Mouse (Mus musculus) neural tube, embryonic 15.5 days (tissue): ENCODE results near the gene Usp18. TPM values are rescaled to one million over a fixed set of nuclear protein-coding genes. Genes with fewer than 3 reads are reported as not detected.
A peak's percentile ranks its signal among the peaks of the same experiment; 100 is the strongest.

Source experiments
- ATAC-seq: fragments of 200-750 bp; cut with Nextera tagmentation; 2 replicates; pipeline ENCODE4 v1.8.0; 2017; ENCODE audit warnings: mild to moderate bottlenecking, moderate TSS enrichment, moderate library complexity; ENCODE audit not compliant: low FRiP score
- H3K27ac ChIP-seq: fragments of 300-500 bp; sonication (generic); replicated peaks from 2 replicates; pipeline ENCODE4 v1.5.1; 2015; ENCODE audit warnings: mild to moderate bottlenecking, inconsistent platforms
- H3K27me3 ChIP-seq: fragments of 300-500 bp; sonication (generic); replicated peaks from 2 replicates; pipeline ENCODE4 v1.6.1; 2015; ENCODE audit warnings: inconsistent platforms
- H3K36me3 ChIP-seq: fragments of 300-500 bp; sonication (generic); 2 replicates; pipeline ENCODE4 v1.6.1; 2015; ENCODE audit warnings: inconsistent platforms
- H3K4me1 ChIP-seq: fragments of 300-500 bp; sonication (generic); 2 replicates; pipeline ENCODE4 v1.6.1; 2015; ENCODE audit warnings: inconsistent platforms
- H3K4me2 ChIP-seq: fragments of 300-500 bp; sonication (generic); 2 replicates; pipeline ENCODE4 v1.6.1; 2015; ENCODE audit warnings: inconsistent platforms, mild to moderate bottlenecking, moderate library complexity
- H3K4me3 ChIP-seq: fragments of 300-500 bp; sonication (generic); replicated peaks from 2 replicates; pipeline ENCODE4 v1.5.1; 2015; ENCODE audit warnings: mild to moderate bottlenecking, inconsistent platforms
- H3K9ac ChIP-seq: fragments of 300-500 bp; sonication (generic); replicated peaks from 2 replicates; pipeline ENCODE4 v1.6.1; 2015; ENCODE audit warnings: mild to moderate bottlenecking, inconsistent platforms
- H3K9me3 ChIP-seq: fragments of 300-500 bp; sonication (generic); replicated peaks from 2 replicates; pipeline ENCODE4 v1.6.1; 2016; ENCODE audit warnings: inconsistent platforms
- WGBS: fragments of 180-500 bp; shearing (Covaris S2); methylation state at CpG from one replicate; pipeline ENCODE4 v1.1.7; 2015; ENCODE audit warnings: mixed read lengths; 5-methylcytosine and 5-hydroxymethylcytosine counted together
- polyA plus RNA-seq: library from polyadenylated mRNA; unstranded; fragments of >200 nt; fragmentation: Nextera tagmentation; extraction: Ambion mirVana; gene quantifications from 2 replicates; pipeline ENCODE4 v1.2.1, GENCODE M21; 2015

Gene Usp18
- 1.9 and 6.4 TPM in 2 replicates for polyA plus RNA-seq

DNA sequence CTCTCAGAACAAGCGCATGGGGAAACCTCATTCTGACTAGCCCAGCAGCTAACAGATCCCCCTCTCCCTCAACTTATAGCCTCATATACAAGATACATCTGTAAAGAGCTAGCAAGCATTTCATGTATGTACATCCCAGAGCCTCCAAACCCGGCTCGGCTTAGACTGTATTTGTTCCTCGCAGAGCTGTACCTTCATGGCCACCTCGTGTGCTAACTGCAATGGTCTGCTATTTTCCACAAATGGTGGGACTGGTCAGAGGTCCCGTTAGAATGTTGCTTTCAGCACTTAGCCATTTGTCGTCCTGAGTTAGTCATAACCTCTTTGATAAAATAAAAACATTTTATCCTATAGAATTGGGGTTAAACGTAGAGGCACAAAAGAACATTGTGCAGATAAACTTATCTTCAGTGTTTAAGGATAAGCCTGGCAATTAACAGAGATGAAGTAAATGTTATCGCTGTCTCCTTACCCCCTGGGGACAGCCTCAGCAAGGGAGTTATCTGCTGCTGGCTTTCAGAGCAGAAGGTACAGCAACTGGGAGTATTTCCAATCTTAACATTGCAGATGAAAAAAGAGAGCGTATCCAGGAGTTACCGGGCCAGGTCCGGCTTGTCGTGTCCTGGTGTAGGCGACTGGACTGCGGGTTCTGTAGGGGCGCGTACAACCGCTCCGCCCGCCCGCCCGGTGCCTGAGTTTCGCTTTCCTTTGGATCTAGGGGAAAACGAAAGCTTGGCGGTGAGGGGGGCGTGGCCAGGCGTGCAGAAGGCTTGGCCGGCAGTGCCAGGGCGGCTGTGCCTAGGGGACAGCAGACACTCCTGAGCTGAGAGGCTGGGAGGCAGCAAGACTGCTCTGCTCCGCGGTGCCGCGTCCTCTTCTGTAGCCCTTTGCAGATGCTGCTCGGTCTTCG lies at the start of gene Usp18:
TSS of gene Usp18 (plus strand) at position 780 of the 910 bp plus-strand sequence.
- H3K27ac ChIP-seq = no peak within 1 kb of the TSS; the same call in 1 of the 2 replicates
- peak within 1 kb of the TSS; percentile 92 for H3K4me2 ChIP-seq
- no peaks in the 10 kb centered on the region for H3K9me3 ChIP-seq
- peak within 1 kb of the TSS; percentile 42 for H3K9ac ChIP-seq
- peak within 1 kb of the TSS; percentile 52 for H3K4me3 ChIP-seq
- peak; percentile 90 for ATAC-seq
- H3K36me3 ChIP-seq = no peaks in the 10 kb centered on the region
- peaks cover 11% of the 10 kb centered on the region for H3K4me1 ChIP-seq
- WGBS = 11% methylated on average over 35 of the region's 35 CpGs
- peaks cover 8% of the 10 kb centered on the region; the same call in 1 of the 2 replicates for H3K27me3 ChIP-seq

DNA sequence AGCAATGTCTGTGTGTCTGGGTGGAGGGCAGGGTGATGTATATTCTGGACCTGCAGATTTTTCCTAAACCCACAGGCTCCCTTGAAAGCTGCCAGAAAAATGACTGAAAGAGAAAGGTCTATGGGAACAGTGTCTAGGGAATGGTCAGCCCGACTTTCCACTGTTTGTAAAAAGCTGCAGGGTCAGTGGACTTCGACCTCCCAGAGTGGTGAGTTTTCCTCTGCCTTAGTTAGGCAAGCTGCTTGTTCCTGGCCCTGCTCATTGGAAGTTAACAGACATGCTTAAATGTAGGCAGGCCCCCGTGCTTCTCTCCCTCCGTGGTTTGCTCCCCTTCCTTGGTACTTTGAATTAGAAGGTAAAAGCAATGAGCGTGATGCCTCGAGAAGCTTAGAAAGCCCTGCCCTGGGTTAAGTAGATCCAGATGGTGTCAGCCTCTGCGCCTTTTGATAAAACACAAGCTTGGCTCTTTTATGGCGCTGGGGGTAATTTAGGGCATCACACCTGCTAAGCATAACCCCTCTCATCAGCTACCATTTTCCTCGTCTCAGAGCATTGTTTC lies 47.8 kb upstream of the Usp18 start:
- Histone ChIP-seq H3K4me2 (no peak overlapping the region), H3K27me3 (no peaks in the 10 kb centered on the region), H3K27ac (no peak overlapping the region), H3K36me3 (peaks cover 38% of the 10 kb centered on the region), H3K9me3 (no peaks in the 10 kb centered on the region), H3K4me1 (no peaks in the 10 kb centered on the region), H3K4me3 (no peak overlapping the region), H3K9ac (no peak overlapping the region)
- ATAC-seq = no peak
- WGBS = 47% methylated on average over 9 of the region's 9 CpGs

DNA sequence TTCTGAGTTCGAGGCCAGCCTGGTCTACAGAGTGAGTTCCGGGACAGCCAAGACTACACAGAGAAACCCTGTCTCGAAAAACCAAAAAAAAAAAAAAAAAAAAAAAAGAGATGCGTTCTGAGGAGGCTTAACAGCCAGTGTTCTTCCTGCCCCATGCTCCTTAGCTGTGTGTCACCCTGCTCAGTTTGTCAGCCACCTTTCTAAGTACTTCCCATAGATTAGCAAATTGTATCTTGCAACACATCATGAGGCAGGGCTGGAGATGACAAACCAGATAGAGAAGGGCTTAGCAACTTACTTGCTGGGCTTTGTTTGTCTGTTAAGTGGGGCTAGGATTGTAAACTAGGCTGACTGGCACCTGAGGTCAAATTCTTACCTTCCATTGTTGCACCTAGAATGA lies 45.2 kb upstream of the Usp18 start:
- Histone ChIP-seq H3K4me1 (no peaks in the 10 kb centered on the region), H3K27ac (no peak overlapping the region), H3K9ac (no peak overlapping the region), H3K4me3 (no peak overlapping the region), H3K9me3 (no peaks in the 10 kb centered on the region), H3K27me3 (no peaks in the 10 kb centered on the region), H3K36me3 (peaks cover 18% of the 10 kb centered on the region; the same call in 1 of the 2 replicates), H3K4me2 (no peak overlapping the region)
- ATAC-seq = no peak
- WGBS = 81% methylated on average over 4 of the region's 4 CpGs

DNA sequence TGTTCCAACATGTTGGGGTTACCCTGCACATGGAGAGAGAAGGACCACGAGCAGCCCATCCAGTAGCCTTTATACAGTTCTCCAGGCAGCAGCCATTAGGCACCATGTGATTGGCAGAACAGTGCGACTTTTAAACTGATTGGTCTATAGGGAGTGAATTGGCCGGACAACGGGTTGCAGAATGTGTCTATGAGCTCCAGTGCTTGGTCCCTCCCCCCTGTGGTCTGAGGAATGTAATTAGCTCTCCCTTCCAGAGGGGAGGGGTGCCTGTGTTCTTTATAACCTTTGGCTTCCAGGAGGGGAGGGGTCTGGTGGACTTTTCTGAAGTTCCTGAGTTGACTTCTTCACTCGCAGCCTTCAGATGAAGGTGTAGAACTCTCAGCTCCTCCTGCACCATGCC lies 43.7 kb upstream of the Usp18 start:
- H3K27ac ChIP-seq = no peak overlapping the region

DNA sequence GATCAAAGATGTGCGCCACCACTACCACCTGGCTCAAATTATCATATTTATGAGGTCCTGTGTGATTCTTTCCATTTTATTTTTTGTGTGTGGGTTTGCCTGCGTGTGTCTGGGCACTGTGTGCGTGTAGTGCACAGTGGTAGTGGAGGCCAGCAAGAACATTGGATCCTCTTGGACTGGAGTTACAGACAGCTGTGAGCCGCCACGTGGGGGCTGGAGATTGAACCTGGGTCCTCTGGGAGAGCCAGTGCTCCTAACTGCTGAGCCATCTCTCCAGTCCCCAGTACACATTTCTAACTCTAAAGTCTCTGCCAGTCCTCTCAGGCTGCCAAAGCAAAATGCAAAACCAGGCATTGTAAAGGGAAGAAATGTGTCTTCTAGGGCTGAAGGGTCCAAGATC lies 39.2 kb upstream of the Usp18 start:
- no peak for ATAC-seq

More for the DNA sequence above, 43.7 kb upstream of the Usp18 start:
- H3K27me3 ChIP-seq = no peaks in the 10 kb centered on the region
- no peaks in the 10 kb centered on the region for H3K4me1 ChIP-seq
- WGBS = 63% methylated on average over 5 of the region's 5 CpGs
- no peak overlapping the region for H3K4me2 ChIP-seq
- peaks cover 5% of the 10 kb centered on the region; the same call in 1 of the 2 replicates for H3K36me3 ChIP-seq
- H3K9ac ChIP-seq = no peak overlapping the region
- no peak overlapping the region for H3K4me3 ChIP-seq
- H3K9me3 ChIP-seq = no peaks in the 10 kb centered on the region
- ATAC-seq = no peak

DNA sequence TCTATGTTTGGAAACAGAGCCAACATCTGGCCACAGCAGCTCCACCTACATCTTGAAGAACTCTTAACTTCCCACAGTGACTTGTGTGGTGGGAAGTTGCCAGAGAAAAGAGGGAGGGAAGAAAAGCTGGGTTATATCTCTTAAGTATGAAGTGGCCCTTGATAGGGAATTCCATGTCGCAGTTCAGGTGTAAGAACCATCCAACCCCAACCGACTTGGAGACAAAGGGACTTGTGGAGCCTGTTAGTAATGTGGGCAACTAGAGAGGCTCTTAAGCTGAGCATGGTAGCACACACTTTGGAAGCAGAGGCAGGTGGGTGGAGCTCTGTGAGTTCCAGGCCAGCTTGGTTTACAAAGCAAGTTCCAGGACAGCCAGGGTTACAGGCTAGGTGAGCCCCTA lies 36.1 kb upstream of the Usp18 start:
- Histone ChIP-seq H3K4me2 (no peak overlapping the region), H3K27me3 (peaks cover 16% of the 10 kb centered on the region), H3K9me3 (no peaks in the 10 kb centered on the region), H3K9ac (no peak overlapping the region), H3K4me1 (peaks cover 19% of the 10 kb centered on the region), H3K36me3 (peaks cover under 1% of the 10 kb centered on the region; the same call in 1 of the 2 replicates), H3K4me3 (no peak overlapping the region), H3K27ac (no peak overlapping the region)
- WGBS = 81% methylated on average over 2 of the region's 2 CpGs
- no peak for ATAC-seq

More for the DNA sequence above, 39.2 kb upstream of the Usp18 start:
- no peak overlapping the region for H3K4me2 ChIP-seq
- no peaks in the 10 kb centered on the region for H3K9me3 ChIP-seq
- H3K4me3 ChIP-seq = no peak overlapping the region
- peaks cover 12% of the 10 kb centered on the region for H3K27me3 ChIP-seq
- H3K4me1 ChIP-seq = peaks cover 15% of the 10 kb centered on the region
- WGBS = 84% methylated on average over 5 of the region's 5 CpGs
- H3K36me3 ChIP-seq = peaks cover 4% of the 10 kb centered on the region; the same call in 1 of the 2 replicates
- H3K27ac ChIP-seq = no peak overlapping the region
- H3K9ac ChIP-seq = no peak overlapping the region

DNA sequence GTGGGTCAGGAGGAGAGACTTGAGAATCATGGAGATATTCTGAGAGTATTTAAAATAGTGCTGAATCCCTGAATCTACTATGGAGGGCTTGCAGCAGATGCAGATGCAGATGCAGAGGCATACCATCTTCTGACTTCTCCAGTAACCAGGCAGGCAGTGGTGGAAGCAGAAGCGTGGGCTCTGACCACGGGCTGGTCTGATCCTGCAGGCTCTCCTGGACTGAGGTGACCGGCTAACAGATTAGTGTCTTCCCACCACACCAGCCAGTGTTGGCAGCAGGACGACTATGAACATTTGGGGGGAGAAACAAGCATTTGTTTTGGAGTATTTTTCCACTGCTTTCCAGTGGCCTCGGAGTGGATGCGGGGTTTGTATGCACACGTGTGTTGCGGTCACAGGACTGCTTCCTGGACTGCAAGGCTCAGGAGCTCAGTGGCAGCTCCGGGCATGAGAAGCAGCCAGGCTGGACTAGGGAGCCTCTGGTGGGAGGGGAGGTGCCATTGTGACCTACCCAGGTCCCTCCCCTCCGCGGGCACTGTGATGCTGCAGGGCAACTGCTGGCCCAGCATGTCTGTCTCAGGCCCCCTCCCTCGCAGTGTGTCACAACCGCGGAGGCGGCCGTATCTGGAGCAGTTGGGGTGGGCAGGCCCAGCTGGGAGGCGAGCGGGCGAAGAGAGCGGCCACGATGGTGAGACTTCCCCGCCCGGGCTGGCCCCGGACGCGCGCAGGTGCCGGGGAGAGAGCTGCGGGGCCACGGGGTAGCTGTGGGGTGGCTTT lies 35.4 kb upstream of the Usp18 start, which contains the start of gene Tuba8:
TSS of gene Tuba8 (plus strand) at position 548 of the 777 bp plus-strand sequence.
- Histone ChIP-seq H3K36me3 (no peaks in the 10 kb centered on the region), H3K4me1 (peaks cover 19% of the 10 kb centered on the region), H3K4me3 (peak within 1 kb of the TSS; percentile 47), H3K9ac (peak within 1 kb of the TSS; percentile 52), H3K27ac (no peak within 1 kb of the TSS), H3K27me3 (peaks cover 16% of the 10 kb centered on the region), H3K9me3 (no peaks in the 10 kb centered on the region), H3K4me2 (peak within 1 kb of the TSS; percentile 93)
- WGBS = 5% methylated on average over 27 of the region's 30 CpGs
- peak; percentile 84 for ATAC-seq

DNA sequence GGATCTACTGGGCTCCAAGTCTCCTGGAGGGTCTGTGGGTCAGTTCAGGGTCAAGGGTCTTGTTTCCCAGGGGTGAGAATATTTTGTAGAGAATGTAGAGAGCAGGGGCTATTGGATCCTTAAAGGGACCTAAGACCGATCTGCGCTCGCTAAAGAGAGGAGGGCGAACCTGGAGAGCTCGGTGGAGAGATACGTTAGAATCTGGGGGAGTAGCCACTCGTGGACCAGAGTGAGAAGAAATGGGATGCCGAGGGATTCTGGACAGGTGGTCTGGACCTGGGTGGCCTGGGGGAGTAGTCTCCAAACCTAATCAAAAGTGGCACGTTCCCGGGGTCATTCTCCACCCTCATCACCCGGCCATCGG lies 34.8 kb upstream of the Usp18 start:
- peak overlapping the region; percentile 52 for H3K9ac ChIP-seq
- WGBS = under 1% methylated on average over 12 of the region's 12 CpGs
- no peak overlapping the region for H3K27ac ChIP-seq
- H3K9me3 ChIP-seq = no peaks in the 10 kb centered on the region
- peak overlapping the region; percentile 93 for H3K4me2 ChIP-seq
- peak overlapping the region; percentile 47 for H3K4me3 ChIP-seq
- peak; percentile 58; the same call in 1 of the 2 replicates for ATAC-seq
- H3K4me1 ChIP-seq = peaks cover 19% of the 10 kb centered on the region
- peaks cover 16% of the 10 kb centered on the region for H3K27me3 ChIP-seq
- no peaks in the 10 kb centered on the region for H3K36me3 ChIP-seq

DNA sequence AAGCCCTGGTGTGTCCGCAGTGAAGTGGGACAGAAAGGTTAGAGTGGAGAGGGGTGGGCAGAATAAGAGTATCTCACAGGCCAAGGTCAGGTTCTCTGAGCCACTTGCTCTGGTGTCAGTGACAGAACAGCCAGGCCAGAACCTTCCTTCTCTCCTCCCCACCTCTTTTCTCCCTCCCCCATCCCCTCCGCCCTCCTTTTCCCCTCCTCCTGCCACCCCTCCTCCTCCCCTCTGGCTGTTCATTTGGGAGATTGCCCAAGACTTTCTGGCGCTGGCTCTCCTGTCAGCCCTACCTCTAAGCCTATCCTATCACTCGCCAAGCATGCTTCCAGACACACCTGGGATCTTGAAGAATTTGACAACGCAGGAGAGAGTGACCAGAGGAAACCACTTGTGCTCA lies 34.0 kb upstream of the Usp18 start:
- WGBS = 15% methylated on average over 5 of the region's 5 CpGs
- H3K4me1 ChIP-seq = peaks cover 19% of the 10 kb centered on the region

DNA sequence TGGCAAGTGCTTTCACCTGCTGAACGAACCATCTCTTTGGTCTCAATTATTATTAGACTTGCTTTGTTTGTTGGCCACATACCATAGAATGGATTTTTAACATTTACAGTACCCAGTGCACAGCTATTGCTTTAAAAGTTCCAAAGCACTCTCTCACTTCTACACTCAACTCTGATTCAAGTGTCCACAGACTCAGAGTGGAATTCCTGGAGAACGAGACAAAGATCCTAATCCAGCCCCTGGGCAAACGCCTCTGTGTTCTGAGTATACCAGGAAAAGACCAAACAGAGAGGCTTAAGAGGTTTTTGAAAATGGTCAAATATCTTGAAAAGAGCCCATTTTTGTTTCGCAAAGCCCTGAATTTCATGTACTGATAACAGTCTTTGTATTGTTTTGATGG lies 32.7 kb upstream of the Usp18 start:
- Histone ChIP-seq H3K27me3 (peaks cover 16% of the 10 kb centered on the region), H3K27ac (no peak overlapping the region), H3K4me2 (no peak overlapping the region), H3K4me1 (peaks cover 19% of the 10 kb centered on the region), H3K9ac (no peak overlapping the region), H3K4me3 (no peak overlapping the region), H3K36me3 (no peaks in the 10 kb centered on the region), H3K9me3 (no peaks in the 10 kb centered on the region)
- no peak for ATAC-seq
- 88% methylated on average over 4 of the region's 4 CpGs for WGBS

More for the DNA sequence above, 34.0 kb upstream of the Usp18 start:
- peak overlapping the region; percentile 47 for H3K4me3 ChIP-seq
- H3K27me3 ChIP-seq = peaks cover 16% of the 10 kb centered on the region
- H3K9ac ChIP-seq = no peak overlapping the region
- H3K4me2 ChIP-seq = peak overlapping the region; percentile 93
- H3K36me3 ChIP-seq = no peaks in the 10 kb centered on the region
- no peak overlapping the region for H3K27ac ChIP-seq
- ATAC-seq = no peak
- no peaks in the 10 kb centered on the region for H3K9me3 ChIP-seq

DNA sequence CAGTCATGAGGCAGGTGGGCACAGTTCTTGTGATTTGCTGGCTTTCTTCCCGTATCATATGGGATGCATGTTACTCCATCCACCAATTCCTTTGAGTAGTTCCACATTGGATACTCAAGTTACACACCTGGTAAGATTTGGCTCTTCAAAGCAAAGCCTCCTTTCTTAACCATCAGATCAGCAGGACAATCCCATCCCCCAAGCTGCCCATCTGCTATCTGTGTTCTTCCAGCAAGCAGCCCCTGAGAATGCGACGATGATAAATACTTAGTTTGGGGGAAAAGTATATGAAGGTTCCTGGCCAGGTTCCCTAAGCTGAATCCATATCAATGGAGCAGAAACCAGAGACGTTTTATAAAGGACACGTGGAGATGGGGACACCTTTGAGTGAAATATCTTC lies 31.5 kb upstream of the Usp18 start:
- Histone ChIP-seq H3K36me3 (no peaks in the 10 kb centered on the region), H3K4me1 (peaks cover 19% of the 10 kb centered on the region), H3K9ac (no peak overlapping the region), H3K4me3 (no peak overlapping the region), H3K9me3 (no peaks in the 10 kb centered on the region), H3K27me3 (peaks cover 14% of the 10 kb centered on the region), H3K4me2 (no peak overlapping the region), H3K27ac (no peak overlapping the region)
- no peak for ATAC-seq
- WGBS = 89% methylated on average over 5 of the region's 5 CpGs
